Mouse (Mus musculus): ENCODE results near the gene Loxl3.

GRCm38 (mm10) chr6:83044742-83045141 is 10.8 kb downstream of the Loxl3 start:
- TF ChIP-seq CTCF (IDR thresholded peaks at IDR 0.05; ENCODE audit: borderline replicate concordance, extremely low read depth, insufficient read depth, insufficient read length) (no peak), POLR2A (IDR thresholded peaks at IDR 0.05; ENCODE audit: borderline replicate concordance, extremely low read depth, insufficient read depth, insufficient read length, poor library complexity, severe bottlenecking) (no peak)
